Mouse (Mus musculus): ENCODE data around the gene Faf1.

DNA sequence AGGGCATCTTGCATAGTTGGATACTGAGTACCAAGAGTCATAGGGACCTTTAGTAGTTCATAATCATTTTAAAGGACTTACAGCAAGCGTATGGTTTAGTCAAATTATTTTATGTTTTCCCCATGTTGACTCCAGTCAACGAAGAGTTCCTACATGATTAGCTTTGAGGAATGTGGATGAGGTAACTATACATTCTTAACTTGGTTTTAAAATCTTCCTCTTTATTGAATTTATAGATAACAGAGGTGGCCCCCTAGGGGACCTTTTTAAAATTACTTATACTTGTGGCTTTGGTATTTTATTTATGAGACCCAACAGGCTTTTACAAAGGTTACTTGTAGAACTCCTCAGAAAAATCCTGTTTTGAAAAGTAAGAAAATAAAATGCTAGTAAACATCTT lies 6.2 kb upstream of the Faf1 start:
- TF ChIP-seq POLR2A (IDR thresholded peaks at IDR 0.05; ENCODE audit: insufficient read depth, low read length) (no peak), CTCF (IDR thresholded peaks at IDR 0.05; ENCODE audit: low read depth, low read length) (no peak), EP300 (IDR thresholded peaks at IDR 0.05; ENCODE audit: insufficient read depth, low read depth, low read length) (no peak)

All from ES-Bruce4 (cell line).